7 mouse cellular contexts compared by ENCODE assay signal in genomic region chr7:127874812-127875626, GRCm38 (mm10). TPM values are rescaled to one million over a fixed set of nuclear protein-coding genes. Genes with fewer than 3 reads are reported as not detected.
A peak's percentile ranks its signal among the peaks of the same experiment; 100 is the strongest.
DNase-seq lines count a peak whose midpoint lies in the region; ATAC-seq and TF ChIP-seq lines count a peak whose summit lies in the region.

No protein-coding gene starts in this region.

- WGBS in lung, embryonic 15.5 days: 3% methylated on average over 20 of the region's 20 CpGs
- 4% methylated on average over 20 of the region's 20 CpGs for WGBS in embryonic facial prominence, embryonic 15.5 days
- 6% methylated on average over 20 of the region's 20 CpGs for WGBS in limb, embryonic 10.5 days
- 4% methylated on average over 20 of the region's 20 CpGs for WGBS in olfactory bulb, adult 2 months

- H3K9me3 ChIP-seq in lung, embryonic 15.5 days: no peaks in the 10 kb centered on the region
- no peaks in the 10 kb centered on the region for H3K9me3 ChIP-seq in embryonic facial prominence, embryonic 15.5 days (replicated peaks)
- H3K9me3 ChIP-seq in limb, embryonic 10.5 days (replicated peaks): no peaks in the 10 kb centered on the region

- H3K27me3 ChIP-seq in lung, embryonic 15.5 days: no peaks in the 10 kb centered on the region
- H3K27me3 ChIP-seq in embryonic facial prominence, embryonic 15.5 days: no peaks in the 10 kb centered on the region
- H3K27me3 ChIP-seq in limb, embryonic 10.5 days (ENCODE audit: low read depth, poor library complexity, severe bottlenecking): no peaks in the 10 kb centered on the region

- H3K9ac ChIP-seq in lung, embryonic 15.5 days: peak overlapping the region; percentile 97
- H3K9ac ChIP-seq in embryonic facial prominence, embryonic 15.5 days: peak overlapping the region; percentile 93

- peaks cover 28% of the 10 kb centered on the region for H3K36me3 ChIP-seq in lung, embryonic 15.5 days
- H3K36me3 ChIP-seq in embryonic facial prominence, embryonic 15.5 days: peaks cover 29% of the 10 kb centered on the region
- peaks cover 65% of the 10 kb centered on the region for H3K36me3 ChIP-seq in limb, embryonic 10.5 days

- 0 out of 2 replicates have a peak, but pooled peaks have one; percentile 15 for ATAC-seq in lung, embryonic 15.5 days (ENCODE audit: borderline replicate concordance, extremely low read depth, low FRiP score, low TSS enrichment)
- ATAC-seq in embryonic facial prominence, embryonic 15.5 days (ENCODE audit: insufficient number of reproducible peaks, low FRiP score, low TSS enrichment, low read depth): no peak

- no peak for TF ChIP-seq POLR2A in olfactory bulb, adult 2 months (IDR thresholded peaks at IDR 0.05; ENCODE audit: insufficient read depth, low read depth, low read length)

- TF ChIP-seq CTCF in olfactory bulb, adult 2 months (IDR thresholded peaks at IDR 0.05; ENCODE audit: insufficient read depth, low read depth, low read length): no peak

- peak overlapping the region; percentile 73 for H3K4me3 ChIP-seq in lung, embryonic 15.5 days
- peak overlapping the region; percentile 82 for H3K4me3 ChIP-seq in embryonic facial prominence, embryonic 15.5 days (replicated peaks)
- H3K4me3 ChIP-seq in limb, embryonic 10.5 days: peak overlapping the region; percentile 94
- peak overlapping the region; percentile 90 for H3K4me3 ChIP-seq in olfactory bulb, adult 2 months (ENCODE audit: insufficient read depth, low read depth, low read length)

- peak overlapping the region; percentile 69 for H3K4me2 ChIP-seq in lung, embryonic 15.5 days
- peak overlapping the region; percentile 76 for H3K4me2 ChIP-seq in embryonic facial prominence, embryonic 15.5 days (replicated peaks)

- peak overlapping the region; percentile 98 for H3K27ac ChIP-seq in lung, embryonic 15.5 days
- peak overlapping the region; percentile 99 for H3K27ac ChIP-seq in embryonic facial prominence, embryonic 15.5 days (replicated peaks)
- peak overlapping the region; percentile 99 for H3K27ac ChIP-seq in limb, embryonic 10.5 days
- H3K27ac ChIP-seq in olfactory bulb, adult 2 months (ENCODE audit: insufficient read depth, low read depth, low read length): peak overlapping the region; percentile 82

- no peak for DNase-seq in lung, postnatal 25 days (ENCODE audit: low spot score)
- DNase-seq in limb, embryonic 10.5 days (ENCODE audit: low spot score): no peak
- DNase-seq in cerebellum, adult 9-11 months: no peak
- no peak for DNase-seq in kidney, adult 11 months

- H3K4me1 ChIP-seq in lung, embryonic 15.5 days: peaks cover 25% of the 10 kb centered on the region
- peaks cover 23% of the 10 kb centered on the region for H3K4me1 ChIP-seq in embryonic facial prominence, embryonic 15.5 days
- H3K4me1 ChIP-seq in limb, embryonic 10.5 days: peaks cover 23% of the 10 kb centered on the region
- peaks cover 3% of the 10 kb centered on the region; the same call in 1 of the 2 replicates for H3K4me1 ChIP-seq in olfactory bulb, adult 2 months (ENCODE audit: control insufficient read depth, insufficient read depth, low read length)

RNA-seq across cellular contexts. Expression of gene Zfp646, which starts 1.0 kb away (rescaled TPM):
- 11.0 and 11.3 TPM in 2 replicates for polyA plus RNA-seq in lung, embryonic 15.5 days (2015; fragmentation: Nextera tagmentation; extraction: Ambion mirVana)
- polyA plus RNA-seq in embryonic facial prominence, embryonic 15.5 days (2015; fragmentation: Nextera tagmentation; extraction: Ambion mirVana): 9.7 and 10.9 TPM in 2 replicates
- 20.0 and 20.3 TPM in 2 replicates for polyA plus RNA-seq in limb, embryonic 10.5 days (2016; fragmentation: Nextera tagmentation; extraction: Ambion mirVana)
- polyA plus RNA-seq in olfactory bulb, adult 2 months (2012; ENCODE audit: insufficient read depth, insufficient read length, low replicate concordance, missing spikeins): not detected in 2 replicates

RNA-seq across cellular contexts. Expression of gene Zfp668, which starts 1.6 kb away (rescaled TPM):
- 17.9 and 21.3 TPM in 2 replicates for polyA plus RNA-seq in lung, embryonic 15.5 days (2015; fragmentation: Nextera tagmentation; extraction: Ambion mirVana)
- 17.7 and 18.1 TPM in 2 replicates for polyA plus RNA-seq in embryonic facial prominence, embryonic 15.5 days (2015; fragmentation: Nextera tagmentation; extraction: Ambion mirVana)
- 47.9 and 48.0 TPM in 2 replicates for polyA plus RNA-seq in limb, embryonic 10.5 days (2016; fragmentation: Nextera tagmentation; extraction: Ambion mirVana)
- not detected in 2 replicates for polyA plus RNA-seq in olfactory bulb, adult 2 months (2012; ENCODE audit: insufficient read depth, insufficient read length, low replicate concordance, missing spikeins)

RNA-seq across cellular contexts. Expression of gene Prss53, which starts 15.8 kb away (rescaled TPM):
- 1.1 and 1.4 TPM in 2 replicates for polyA plus RNA-seq in lung, embryonic 15.5 days (2015; fragmentation: Nextera tagmentation; extraction: Ambion mirVana)
- 2.4 and 4.6 TPM in 2 replicates for polyA plus RNA-seq in embryonic facial prominence, embryonic 15.5 days (2015; fragmentation: Nextera tagmentation; extraction: Ambion mirVana)
- 0.50 and 0.75 TPM in 2 replicates for polyA plus RNA-seq in limb, embryonic 10.5 days (2016; fragmentation: Nextera tagmentation; extraction: Ambion mirVana)
- not detected in 2 replicates for polyA plus RNA-seq in olfactory bulb, adult 2 months (2012; ENCODE audit: insufficient read depth, insufficient read length, low replicate concordance, missing spikeins)

RNA-seq across cellular contexts. Expression of gene Gm21974, which starts 20.2 kb away (rescaled TPM):
- not detected in 2 replicates for polyA plus RNA-seq in lung, embryonic 15.5 days (2015; fragmentation: Nextera tagmentation; extraction: Ambion mirVana)
- not detected in 2 replicates for polyA plus RNA-seq in embryonic facial prominence, embryonic 15.5 days (2015; fragmentation: Nextera tagmentation; extraction: Ambion mirVana)
- polyA plus RNA-seq in limb, embryonic 10.5 days (2016; fragmentation: Nextera tagmentation; extraction: Ambion mirVana): not detected in 2 replicates
- not detected in 2 replicates for polyA plus RNA-seq in olfactory bulb, adult 2 months (2012; ENCODE audit: insufficient read depth, insufficient read length, low replicate concordance, missing spikeins)

RNA-seq across cellular contexts. Expression of gene Vkorc1, which starts 20.4 kb away (rescaled TPM):
- 150 and 156 TPM in 2 replicates for polyA plus RNA-seq in lung, embryonic 15.5 days (2015; fragmentation: Nextera tagmentation; extraction: Ambion mirVana)
- polyA plus RNA-seq in embryonic facial prominence, embryonic 15.5 days (2015; fragmentation: Nextera tagmentation; extraction: Ambion mirVana): 234 and 262 TPM in 2 replicates
- 48.3 and 51.8 TPM in 2 replicates for polyA plus RNA-seq in limb, embryonic 10.5 days (2016; fragmentation: Nextera tagmentation; extraction: Ambion mirVana)
- not detected in 2 replicates for polyA plus RNA-seq in olfactory bulb, adult 2 months (2012; ENCODE audit: insufficient read depth, insufficient read length, low replicate concordance, missing spikeins)
